Mouse (Mus musculus): ENCODE data around the gene Tmcc3. TPM values are rescaled to one million over a fixed set of nuclear protein-coding genes. Genes with fewer than 3 reads are reported as not detected.

Tmcc3 gene
- total RNA-seq, 1 experiment, result 7.0 TPM

DNA sequence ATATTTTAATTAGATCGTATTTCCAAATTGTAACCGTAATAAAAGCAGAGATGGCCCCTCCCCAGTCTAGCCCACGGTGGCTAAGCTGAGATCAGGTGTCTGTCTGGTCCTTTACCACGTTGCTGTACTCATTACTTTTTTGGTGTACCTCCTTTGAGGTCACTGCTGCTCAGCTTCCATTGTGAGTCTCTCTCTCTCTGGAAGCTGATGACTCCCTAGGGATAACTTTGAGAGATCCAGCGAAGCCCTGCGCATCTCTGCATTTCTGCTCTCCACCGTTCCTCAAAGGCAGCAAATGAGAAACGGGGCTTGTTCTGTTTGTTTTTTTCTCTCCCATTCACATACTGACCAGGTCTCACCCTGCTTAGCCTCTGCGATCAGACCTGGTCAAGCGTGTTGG lies 23.3 kb downstream of the Tmcc3 start:
- TF ChIP-seq CHD2 (IDR thresholded peaks at IDR 0.05; ENCODE audit: low read depth, low read length) (no peak), HCFC1 (IDR thresholded peaks at IDR 0.05; ENCODE audit: borderline replicate concordance, insufficient read depth, low read length) (no peak), ZNF384 (IDR thresholded peaks at IDR 0.05; ENCODE audit: low read depth, low read length) (no peak), MAFK (IDR thresholded peaks at IDR 0.05; ENCODE audit: insufficient read depth, low read depth, low read length) (no peak), ZC3H11A (IDR thresholded peaks at IDR 0.05; ENCODE audit: borderline replicate concordance, low read depth, low read length) (no peak)
- DNase-seq (ENCODE audit: low read depth, low spot score), result no peak
- Histone ChIP-seq H3K9ac (ENCODE audit: insufficient read depth, low read depth, low read length, poor library complexity, severe bottlenecking) (no peak overlapping the region), H3K4me3 (ENCODE audit: insufficient read depth in 1 of 2, low read depth in 1 of 2, low read length in 2 of 2, poor library complexity in 1 of 2, severe bottlenecking in 1 of 2) (no peak overlapping the region), H3K36me3 (ENCODE audit: control insufficient read depth, insufficient read depth, low read length, poor library complexity, severe bottlenecking) (no peaks in the 10 kb centered on the region), H3K9me3 (ENCODE audit: control insufficient read depth, insufficient read depth, low read depth, low read length) (no peaks in the 10 kb centered on the region), H3K4me1 (ENCODE audit: control insufficient read depth in 2 of 2, insufficient read depth in 2 of 2, low read length in 2 of 2, poor library complexity in 1 of 2) (no peaks in the 10 kb centered on the region), H3K27ac (ENCODE audit: insufficient read depth, low read depth, low read length, poor library complexity, severe bottlenecking) (no peak overlapping the region)
- in situ Hi-C loops (cut with MboI; ENCODE audit: low sequenced_read_pairs in 2 of 2, unreplicated experiment in 2 of 2), result no loop called here

DNA sequence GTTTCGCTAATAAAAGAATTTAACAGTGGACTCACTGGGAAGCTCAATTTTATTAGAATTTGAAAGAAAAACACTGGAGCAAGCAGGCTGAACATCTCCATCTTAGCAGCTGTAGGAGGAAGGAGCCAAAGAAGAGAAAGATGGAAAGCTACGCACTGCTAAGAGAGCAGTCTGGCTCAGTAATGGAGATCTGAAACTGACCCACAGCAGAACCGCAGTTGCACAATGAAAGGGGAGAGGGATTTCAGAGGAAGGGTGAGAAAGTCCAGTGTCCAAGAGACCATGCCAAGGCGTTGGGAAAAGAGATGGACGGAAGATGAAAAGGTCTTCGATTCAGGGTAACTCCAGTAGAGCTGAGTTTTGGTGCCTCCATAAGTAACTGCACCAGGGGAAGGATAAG lies 24.3 kb downstream of the Tmcc3 start:
- TF ChIP-seq ZNF384 (IDR thresholded peaks at IDR 0.05; ENCODE audit: low read depth, low read length) (no peak), ZC3H11A (IDR thresholded peaks at IDR 0.05; ENCODE audit: borderline replicate concordance, low read depth, low read length) (no peak), CHD2 (IDR thresholded peaks at IDR 0.05; ENCODE audit: low read depth, low read length) (no peak), MAFK (IDR thresholded peaks at IDR 0.05; ENCODE audit: insufficient read depth, low read depth, low read length) (no peak), HCFC1 (IDR thresholded peaks at IDR 0.05; ENCODE audit: borderline replicate concordance, insufficient read depth, low read length) (no peak)
- H3K27ac ChIP-seq (ENCODE audit: insufficient read depth, low read depth, low read length, poor library complexity, severe bottlenecking), result no peak overlapping the region

GRCm38 (mm10) chr10:94341501-94341900 lies 29.8 kb downstream of the Tmcc3 start:
- Histone ChIP-seq H3K27ac (ENCODE audit: insufficient read depth, low read depth, low read length, poor library complexity, severe bottlenecking) (no peak overlapping the region), H3K36me3 (ENCODE audit: control insufficient read depth, insufficient read depth, low read length, poor library complexity, severe bottlenecking) (no peaks in the 10 kb centered on the region)
- in situ Hi-C loops (cut with MboI; ENCODE audit: low sequenced_read_pairs in 2 of 2, unreplicated experiment in 2 of 2), result no loop called here

More for the DNA sequence above, 24.3 kb downstream of the Tmcc3 start:
- Histone ChIP-seq H3K36me3 (ENCODE audit: control insufficient read depth, insufficient read depth, low read length, poor library complexity, severe bottlenecking) (no peaks in the 10 kb centered on the region), H3K9me3 (ENCODE audit: control insufficient read depth, insufficient read depth, low read depth, low read length) (no peaks in the 10 kb centered on the region), H3K9ac (ENCODE audit: insufficient read depth, low read depth, low read length, poor library complexity, severe bottlenecking) (no peak overlapping the region), H3K4me3 (ENCODE audit: insufficient read depth in 1 of 2, low read depth in 1 of 2, low read length in 2 of 2, poor library complexity in 1 of 2, severe bottlenecking in 1 of 2) (no peak overlapping the region), H3K4me1 (ENCODE audit: control insufficient read depth in 2 of 2, insufficient read depth in 2 of 2, low read length in 2 of 2, poor library complexity in 1 of 2) (no peaks in the 10 kb centered on the region)
- in situ Hi-C loops (cut with MboI; ENCODE audit: low sequenced_read_pairs in 2 of 2, unreplicated experiment in 2 of 2), result no loop called here
- DNase-seq (ENCODE audit: low read depth, low spot score), result no peak

DNA sequence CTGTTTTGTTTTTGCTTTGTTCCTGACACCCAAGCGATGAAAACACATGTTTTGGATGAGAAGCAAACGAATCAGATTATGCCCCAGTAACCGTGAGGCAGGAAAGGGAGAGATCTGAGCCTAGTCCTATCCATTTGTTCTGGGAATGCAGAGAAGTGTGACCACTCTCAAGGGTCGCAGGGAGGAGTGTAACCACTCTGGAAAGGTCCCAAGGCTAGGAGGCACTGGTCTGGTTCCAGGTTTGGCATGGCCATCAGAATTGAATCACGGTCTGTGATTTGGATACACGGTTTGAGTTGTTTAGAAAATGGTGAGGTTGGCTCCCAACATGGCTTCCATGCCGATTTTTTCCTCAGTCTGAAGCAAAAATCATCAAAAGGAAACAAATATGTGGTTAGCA lies 30.5 kb downstream of the Tmcc3 start:
- H3K27ac ChIP-seq (ENCODE audit: insufficient read depth, low read depth, low read length, poor library complexity, severe bottlenecking), result no peak overlapping the region
- no peak overlapping the region for H3K9ac ChIP-seq (ENCODE audit: insufficient read depth, low read depth, low read length, poor library complexity, severe bottlenecking)
- H3K9me3 ChIP-seq (ENCODE audit: control insufficient read depth, insufficient read depth, low read depth, low read length), result no peaks in the 10 kb centered on the region
- no peaks in the 10 kb centered on the region for H3K36me3 ChIP-seq (ENCODE audit: control insufficient read depth, insufficient read depth, low read length, poor library complexity, severe bottlenecking)
- TF ChIP-seq CHD2 (IDR thresholded peaks at IDR 0.05; ENCODE audit: low read depth, low read length) (no peak), ZNF384 (IDR thresholded peaks at IDR 0.05; ENCODE audit: low read depth, low read length) (no peak), HCFC1 (IDR thresholded peaks at IDR 0.05; ENCODE audit: borderline replicate concordance, insufficient read depth, low read length) (no peak), ZC3H11A (IDR thresholded peaks at IDR 0.05; ENCODE audit: borderline replicate concordance, low read depth, low read length) (no peak)
- H3K4me3 ChIP-seq (ENCODE audit: insufficient read depth in 1 of 2, low read depth in 1 of 2, low read length in 2 of 2, poor library complexity in 1 of 2, severe bottlenecking in 1 of 2), result no peak overlapping the region
- in situ Hi-C loops (cut with MboI; ENCODE audit: low sequenced_read_pairs in 2 of 2, unreplicated experiment in 2 of 2), result no loop called here
- DNase-seq (ENCODE audit: low read depth, low spot score), result no peak
- no peaks in the 10 kb centered on the region for H3K4me1 ChIP-seq (ENCODE audit: control insufficient read depth in 2 of 2, insufficient read depth in 2 of 2, low read length in 2 of 2, poor library complexity in 1 of 2)

More at GRCm38 (mm10) chr10:94341501-94341900, 29.8 kb downstream of the Tmcc3 start:
- Histone ChIP-seq H3K9me3 (ENCODE audit: control insufficient read depth, insufficient read depth, low read depth, low read length) (no peaks in the 10 kb centered on the region), H3K9ac (ENCODE audit: insufficient read depth, low read depth, low read length, poor library complexity, severe bottlenecking) (no peak overlapping the region), H3K4me3 (ENCODE audit: insufficient read depth in 1 of 2, low read depth in 1 of 2, low read length in 2 of 2, poor library complexity in 1 of 2, severe bottlenecking in 1 of 2) (no peak overlapping the region), H3K4me1 (ENCODE audit: control insufficient read depth in 2 of 2, insufficient read depth in 2 of 2, low read length in 2 of 2, poor library complexity in 1 of 2) (no peaks in the 10 kb centered on the region)
- no peak for DNase-seq (ENCODE audit: low read depth, low spot score)
- no peak for TF ChIP-seq HCFC1 (IDR thresholded peaks at IDR 0.05; ENCODE audit: borderline replicate concordance, insufficient read depth, low read length)
- TF ChIP-seq ZC3H11A (IDR thresholded peaks at IDR 0.05; ENCODE audit: borderline replicate concordance, low read depth, low read length), result no peak
- no peak for TF ChIP-seq ZNF384 (IDR thresholded peaks at IDR 0.05; ENCODE audit: low read depth, low read length)
- TF ChIP-seq MAFK (IDR thresholded peaks at IDR 0.05; ENCODE audit: insufficient read depth, low read depth, low read length), result no peak
- TF ChIP-seq CHD2 (IDR thresholded peaks at IDR 0.05; ENCODE audit: low read depth, low read length), result no peak

DNA sequence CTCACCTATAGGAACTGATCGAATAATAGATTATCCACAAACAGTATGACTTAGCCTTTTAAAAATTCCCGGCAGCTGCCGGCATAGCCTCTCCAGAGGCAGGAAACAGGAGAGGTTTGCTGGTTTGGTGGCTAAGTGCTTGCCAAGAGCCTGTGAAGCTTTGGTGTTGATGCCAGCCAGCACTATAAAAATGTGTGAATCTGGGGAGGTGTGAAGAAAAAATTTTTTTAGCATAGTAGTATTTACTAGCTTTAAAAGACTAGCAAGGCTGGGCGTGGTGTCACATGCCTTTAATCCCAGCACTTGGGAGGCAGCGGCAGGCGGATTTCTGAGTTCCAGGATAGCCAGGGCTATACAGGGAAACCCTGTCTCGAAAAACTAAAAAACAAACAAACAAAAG lies 31.8 kb downstream of the Tmcc3 start:
- no peak for DNase-seq (ENCODE audit: low read depth, low spot score)

More for the DNA sequence above, 31.8 kb downstream of the Tmcc3 start:
- no peaks in the 10 kb centered on the region for H3K9me3 ChIP-seq (ENCODE audit: control insufficient read depth, insufficient read depth, low read depth, low read length)
- no peak overlapping the region for H3K9ac ChIP-seq (ENCODE audit: insufficient read depth, low read depth, low read length, poor library complexity, severe bottlenecking)
- in situ Hi-C loops (cut with MboI; ENCODE audit: low sequenced_read_pairs in 2 of 2, unreplicated experiment in 2 of 2), result no loop called here
- TF ChIP-seq ZNF384 (IDR thresholded peaks at IDR 0.05; ENCODE audit: low read depth, low read length) (no peak), MAFK (IDR thresholded peaks at IDR 0.05; ENCODE audit: insufficient read depth, low read depth, low read length) (no peak), HCFC1 (IDR thresholded peaks at IDR 0.05; ENCODE audit: borderline replicate concordance, insufficient read depth, low read length) (no peak), ZC3H11A (IDR thresholded peaks at IDR 0.05; ENCODE audit: borderline replicate concordance, low read depth, low read length) (no peak), CHD2 (IDR thresholded peaks at IDR 0.05; ENCODE audit: low read depth, low read length) (no peak)
- H3K36me3 ChIP-seq (ENCODE audit: control insufficient read depth, insufficient read depth, low read length, poor library complexity, severe bottlenecking), result no peaks in the 10 kb centered on the region
- no peak overlapping the region for H3K27ac ChIP-seq (ENCODE audit: insufficient read depth, low read depth, low read length, poor library complexity, severe bottlenecking)
- no peaks in the 10 kb centered on the region for H3K4me1 ChIP-seq (ENCODE audit: control insufficient read depth in 2 of 2, insufficient read depth in 2 of 2, low read length in 2 of 2, poor library complexity in 1 of 2)
- no peak overlapping the region for H3K4me3 ChIP-seq (ENCODE audit: insufficient read depth in 1 of 2, low read depth in 1 of 2, low read length in 2 of 2, poor library complexity in 1 of 2, severe bottlenecking in 1 of 2)
